Mouse (Mus musculus) stomach, postnatal 0 days (tissue): ENCODE data around the gene Cfap77.

ENCODE experiments used
- CTCF ChIP-seq: IDR thresholded peaks from 2 replicates; pipeline ENCODE4 v1.5.1; 2016; ENCODE audit warnings: antibody characterized with exemption, low read depth, mild to moderate bottlenecking, moderate library complexity
- EP300 ChIP-seq: optimal IDR thresholded peaks from 2 replicates; pipeline ENCODE3; 2016; ENCODE audit warnings: antibody characterized with exemption

- TF ChIP-seq CTCF (no peak), EP300 (no peak)
These were observed 98.0 kb downstream of the Cfap77 start for GRCm38 (mm10) chr2:28956874-28957273.
